ENCODE assay signal across 21 mouse cellular contexts in genomic region chr19:32568961-32569653, GRCm38 (mm10). TPM values are rescaled to one million over a fixed set of nuclear protein-coding genes. Genes with fewer than 3 reads are reported as not detected.
DNase-seq lines count a peak whose midpoint lies in the region; ATAC-seq lines count a peak whose summit lies in the region.
"Had no signal": no experiment of that assay in that cellular context is flagged by ENCODE, and none has a peak within 500 bp of the region (broad histone marks: within the 10 kb centered on the region; RNA-seq: fewer than 3 reads in every experiment).

No protein-coding gene starts in this region.

- ATAC-seq in liver, embryonic 13.5 days (ENCODE audit: low read depth) = peak; percentile 71
- ATAC-seq: forebrain, embryonic 16.5 days had no signal

- H3K27me3 ChIP-seq in erythroblast, embryonic 14.5 days (ENCODE audit: control insufficient read depth) = no peaks in the 10 kb centered on the region
- no peaks in the 10 kb centered on the region for H3K27me3 ChIP-seq in liver, embryonic 13.5 days
- H3K27me3 ChIP-seq: lung, embryonic 15.5 days; midbrain, embryonic 12.5 days had no signal

- H3K9ac ChIP-seq in liver, embryonic 13.5 days = no peak overlapping the region
- H3K9ac ChIP-seq: lung, embryonic 15.5 days; midbrain, embryonic 12.5 days had no signal

- H3K4me1 ChIP-seq in erythroblast, embryonic 14.5 days (ENCODE audit: control insufficient read depth) = peaks cover 19% of the 10 kb centered on the region
- H3K4me1 ChIP-seq in liver, embryonic 13.5 days (replicated peaks) = peaks cover 35% of the 10 kb centered on the region
- H3K4me1 ChIP-seq: lung, embryonic 15.5 days; midbrain, embryonic 12.5 days had no signal

- 66% methylated on average over 3 of the region's 3 CpGs for WGBS in liver, embryonic 13.5 days (ENCODE audit: insufficient replicate concordance)

- peak overlapping the region; percentile 12 for H3K4me3 ChIP-seq in erythroblast, embryonic 14.5 days (replicated peaks)
- H3K4me3 ChIP-seq in liver, embryonic 13.5 days (replicated peaks) = peak overlapping the region; percentile 12; the same call in 1 of the 2 replicates
- H3K4me3 ChIP-seq: heart, embryonic 10.5 days; lung, embryonic 15.5 days; midbrain, embryonic 12.5 days had no signal

- H3K9me3 ChIP-seq in erythroblast, embryonic 14.5 days (ENCODE audit: control insufficient read depth, low read length) = no peaks in the 10 kb centered on the region
- H3K9me3 ChIP-seq in liver, embryonic 13.5 days (replicated peaks) = no peaks in the 10 kb centered on the region
- H3K9me3 ChIP-seq: heart, embryonic 10.5 days; lung, embryonic 15.5 days; midbrain, embryonic 12.5 days had no signal

- DNase-seq in spleen, postnatal 10 days (ENCODE audit: low spot score in 2 of 2) = peak; percentile 11 to 19
- no peak for DNase-seq in spleen, adult 18-20 months
- DNase-seq in liver, embryonic 13.5 days = no peak
- DNase-seq in ovary, postnatal 10 days (ENCODE audit: low spot score) = no peak
- no peak for DNase-seq in B cell, adult 2 months
- DNase-seq in lung, postnatal 4 days = no peak
- DNase-seq: adrenal gland, adult 8-10 months; cerebellum, adult 11-12 months; cerebellum, postnatal 14 days; heart, postnatal 10 days; kidney, adult 11 months; kidney, postnatal 10 days; layer of hippocampus, postnatal 36 days; right cerebral cortex, adult 18-20 months; thymus, adult 2 months had no signal

- H3K36me3 ChIP-seq in erythroblast, embryonic 14.5 days (ENCODE audit: control insufficient read depth) = no peaks in the 10 kb centered on the region
- no peaks in the 10 kb centered on the region for H3K36me3 ChIP-seq in liver, embryonic 13.5 days
- H3K36me3 ChIP-seq: heart, embryonic 10.5 days; lung, embryonic 15.5 days; midbrain, embryonic 12.5 days had no signal

- H3K27ac ChIP-seq in liver, embryonic 13.5 days = peak overlapping the region; percentile 48; the same call in 1 of the 2 replicates
- H3K27ac ChIP-seq: heart, embryonic 10.5 days; lung, embryonic 15.5 days; macrophage; midbrain, embryonic 12.5 days had no signal

- peak overlapping the region; percentile 44 for H3K4me2 ChIP-seq in liver, embryonic 13.5 days
- H3K4me2 ChIP-seq: lung, embryonic 15.5 days; midbrain, embryonic 12.5 days had no signal

RNA-seq across cellular contexts. Expression of gene Papss2, which starts 26.5 kb away (rescaled TPM):
- polyA plus RNA-seq in erythroblast, embryonic 14.5 days (2012) = 0.01 TPM in 1 of 2 replicates, not detected in the other
- polyA plus RNA-seq in liver, embryonic 13.5 days (2015; fragmentation: Nextera tagmentation; extraction: Ambion mirVana) = 2.1 and 3.2 TPM in 2 replicates

Comparison
In these comparisons a context has a peak if more than half of its experiments do, and no peak if none do; other contexts are left out.
1. DNase-seq: peak in spleen, postnatal 10 days (2 of 2); none in spleen, adult 18-20 months (0 of 2), liver, embryonic 13.5 days (single experiment), ovary, postnatal 10 days (single experiment), B cell, adult 2 months (0 of 2) and lung, postnatal 4 days (0 of 2).